Mouse (Mus musculus) c-Kit-positive CD71-positive TER-119-negative erythroid progenitor cells, embryonic 14.5 days (primary cell): ENCODE results near the gene Rxra.
A peak's percentile ranks its signal among the peaks of the same experiment; 100 is the strongest.

ENCODE experiments used
- DNase-seq: peaks from one replicate; pipeline ENCODE4 v3.0.0-alpha.2; 2013; ENCODE audit warnings: low read depth

Gene Rxra

DNA sequence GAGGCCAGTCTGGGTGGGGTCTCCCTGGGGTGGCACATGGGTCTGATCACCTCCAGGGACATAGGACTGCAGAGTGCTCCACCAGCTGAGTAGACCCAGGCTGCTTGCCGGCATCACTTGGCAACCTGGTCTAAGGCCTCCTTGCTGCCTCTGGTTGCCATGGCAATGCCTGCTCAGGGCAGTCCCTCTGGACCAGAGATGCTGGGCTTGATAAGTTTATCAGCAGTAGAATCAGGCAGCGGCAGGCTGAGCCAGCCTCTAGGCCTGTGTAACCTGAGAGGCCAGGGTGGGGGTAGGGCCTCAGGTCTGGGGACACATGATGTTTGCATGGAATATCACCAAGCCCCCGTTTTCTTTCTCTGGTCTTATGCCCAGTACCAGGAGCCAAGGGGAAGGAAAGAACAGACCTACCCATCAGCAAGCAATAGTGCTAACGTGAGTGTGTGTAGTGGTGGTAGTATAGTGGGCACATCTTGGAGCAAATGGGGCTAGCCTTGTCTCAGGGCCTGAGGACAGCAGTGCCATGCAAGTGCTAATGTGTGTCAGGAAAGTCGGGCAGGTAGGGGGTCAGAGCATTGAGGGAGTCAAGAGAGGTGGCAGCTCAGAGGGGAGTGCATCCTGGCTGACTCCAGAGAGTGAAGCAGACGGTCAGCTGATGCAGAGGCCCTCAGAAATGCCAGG is 88.2 kb downstream of the Rxra start:
- no peak for DNase-seq

DNA sequence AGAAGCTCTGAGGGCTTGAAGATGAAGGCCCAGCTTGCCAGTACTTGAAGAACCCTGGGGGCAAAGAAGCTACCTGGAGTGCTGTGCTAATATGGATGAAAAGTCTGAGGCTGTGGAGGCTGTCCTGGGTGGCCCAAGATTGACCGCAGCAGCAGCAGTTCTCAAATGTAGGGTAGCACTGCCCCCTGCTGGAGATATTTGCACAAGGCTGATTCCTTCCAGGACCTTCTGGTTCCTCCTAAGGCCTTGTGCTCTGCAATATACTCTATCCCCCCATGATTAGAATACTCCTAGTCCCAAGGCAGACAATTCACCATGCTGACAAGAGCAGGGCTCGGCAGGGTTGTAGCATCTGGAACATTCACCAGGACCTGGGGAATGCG is 88.7 kb downstream of the Rxra start:
- peak; percentile 58 for DNase-seq

DNA sequence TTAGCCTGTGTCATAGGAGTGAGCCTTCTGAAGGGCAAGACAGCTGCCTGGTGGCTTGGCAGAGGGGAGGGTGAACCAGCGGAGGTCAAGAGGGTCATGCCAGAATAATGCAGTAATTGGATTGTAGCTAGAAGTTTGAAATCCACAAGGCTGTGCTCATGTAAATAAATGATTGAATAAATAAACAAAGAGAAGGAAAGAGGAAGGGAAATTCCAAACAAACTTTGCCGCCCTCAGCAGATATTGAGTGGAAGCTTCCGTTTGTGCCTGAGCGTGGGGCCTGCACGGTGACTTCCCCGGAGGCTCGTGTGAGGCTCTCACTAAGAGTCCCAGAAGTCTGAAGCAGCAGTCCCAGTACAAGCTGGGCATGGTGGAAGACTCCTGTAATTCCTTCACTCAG is 91.5 kb downstream of the Rxra start:
- no peak for DNase-seq

DNA sequence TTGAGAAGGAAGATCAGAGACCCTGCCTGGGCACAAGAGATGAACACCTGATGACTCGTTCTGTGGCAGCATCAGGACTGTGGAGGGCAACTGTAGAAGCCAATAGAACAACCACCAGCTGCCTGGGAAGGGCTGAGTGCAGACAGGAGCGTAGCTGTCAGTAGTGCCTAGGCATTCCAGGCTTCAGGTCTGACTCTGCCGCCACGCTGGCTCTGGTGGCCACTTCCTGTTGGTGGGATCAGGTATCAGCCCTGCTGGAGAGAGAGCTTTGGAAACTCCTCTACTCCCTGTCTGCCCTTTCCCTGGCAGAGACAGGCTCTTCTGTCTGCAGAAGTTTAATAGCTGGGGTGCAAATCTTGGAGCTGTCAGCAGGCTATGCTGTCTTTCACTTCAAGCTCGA is 93.5 kb downstream of the Rxra start:
- DNase-seq, result no peak

DNA sequence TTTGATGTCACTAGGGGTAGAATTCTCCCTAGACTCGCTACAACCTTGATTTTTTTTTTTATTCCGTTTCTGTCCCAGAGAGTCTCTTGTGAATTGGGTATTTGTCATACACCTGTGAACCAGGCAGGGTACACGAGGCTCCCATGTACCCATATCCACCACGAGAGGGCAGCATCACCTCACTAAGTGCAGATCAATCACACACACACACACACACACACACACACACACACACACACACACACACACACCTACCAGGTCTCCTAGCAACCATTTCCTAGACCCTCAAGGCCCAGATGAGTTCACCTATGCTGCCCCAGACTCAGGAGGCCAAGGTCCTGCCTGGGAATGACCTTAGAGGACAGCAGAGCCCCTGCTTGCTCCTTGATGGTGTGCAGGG is 94.0 kb downstream of the Rxra start:
- DNase-seq, result peak; percentile 36

- peak; percentile 46 for DNase-seq
Observed at GRCm38 (mm10) chr2:27771936-27772335, 95.7 kb downstream of the Rxra start.

DNA sequence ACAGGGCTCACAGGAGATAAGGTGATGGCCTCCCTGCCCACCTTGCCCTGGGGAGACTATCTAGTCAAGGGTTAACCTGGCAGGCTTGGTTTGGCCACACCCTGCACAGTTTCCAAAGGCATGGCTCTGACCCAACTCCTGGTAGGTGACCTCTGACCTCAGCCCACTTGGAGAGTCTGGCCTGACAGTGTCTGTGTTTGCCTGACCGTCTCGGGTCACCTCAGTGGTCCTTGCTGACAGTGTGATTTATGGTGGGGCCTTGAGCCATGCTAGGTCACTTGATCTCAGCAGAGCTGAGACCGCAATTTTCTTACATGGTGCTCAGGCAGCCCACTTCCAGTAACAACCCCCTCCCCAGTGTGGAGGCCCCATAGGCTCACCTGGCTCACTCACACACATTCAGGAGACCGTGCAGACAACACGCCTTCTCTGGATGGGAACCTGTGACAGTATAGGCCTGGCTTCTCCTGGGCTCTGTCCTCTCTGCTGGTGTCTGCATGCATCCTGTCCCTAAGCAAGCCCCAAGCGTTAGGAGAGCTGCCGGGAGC is 96.7 kb downstream of the Rxra start:
- DNase-seq, result no peak

GRCm38 (mm10) chr2:27773980-27774730 is 97.9 kb downstream of the Rxra start:
- no peak for DNase-seq

- no peak for DNase-seq
Observed at GRCm38 (mm10) chr2:27775006-27775405, 98.8 kb downstream of the Rxra start.

DNA sequence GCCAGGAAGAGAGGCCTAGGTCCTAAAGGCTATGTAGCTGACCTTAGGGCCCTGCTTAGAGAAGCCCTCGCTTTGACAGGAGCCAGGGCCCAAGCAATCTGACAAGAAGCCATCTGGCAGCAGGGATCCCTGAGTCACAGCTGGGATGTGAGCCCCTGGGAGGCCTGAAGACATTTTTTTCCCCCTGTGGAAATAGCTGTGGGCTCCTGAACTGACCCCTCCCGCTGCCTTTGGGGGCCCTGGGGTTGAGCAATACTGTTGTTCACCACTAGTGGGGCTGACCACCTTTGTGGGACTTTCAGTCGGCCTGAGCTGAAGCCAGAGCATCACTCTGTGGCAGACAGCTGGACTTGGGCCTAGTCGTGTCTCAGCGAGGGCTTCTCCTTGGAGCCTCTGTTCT is 99.4 kb downstream of the Rxra start:
- no peak for DNase-seq

DNA sequence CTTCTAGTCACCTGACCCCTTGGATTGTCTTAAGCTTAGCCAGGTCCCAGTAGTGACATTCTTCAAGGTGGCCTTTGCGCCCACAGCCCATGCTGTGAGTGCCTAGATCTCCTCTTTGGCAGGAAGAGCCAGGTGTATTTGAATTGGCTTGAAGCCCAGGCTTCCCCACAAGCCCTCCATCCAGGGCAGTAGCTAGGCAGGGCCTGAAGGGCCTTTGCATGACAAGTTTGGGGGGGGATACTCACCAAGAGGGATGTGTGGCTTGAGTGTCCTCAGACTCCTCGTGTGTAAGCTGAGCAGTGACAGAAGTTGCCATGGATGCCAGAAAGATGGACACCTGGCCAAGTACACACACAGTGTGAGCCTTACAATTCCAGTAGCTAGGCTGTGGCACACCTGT is 101.5 kb downstream of the Rxra start:
- DNase-seq, result no peak

DNA sequence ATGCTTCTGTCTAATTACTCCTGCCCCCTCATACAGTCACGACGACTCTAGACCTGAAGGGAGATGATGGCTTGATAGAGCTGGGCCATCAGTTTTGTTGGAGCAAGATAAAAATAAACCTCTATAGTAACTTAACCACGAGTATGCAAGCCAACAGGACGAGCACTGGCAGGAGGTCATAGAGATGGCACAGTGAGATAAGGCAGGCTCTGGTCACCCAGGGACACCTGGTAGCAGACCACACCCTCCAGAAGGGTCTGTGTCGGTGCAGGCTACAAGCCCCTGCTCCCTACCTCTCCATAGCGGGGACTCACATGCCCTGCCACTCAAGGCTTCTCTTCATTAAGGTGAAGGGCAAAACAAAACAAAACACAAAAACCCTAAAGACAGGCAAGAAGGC is 102.0 kb downstream of the Rxra start:
- no peak for DNase-seq

DNA sequence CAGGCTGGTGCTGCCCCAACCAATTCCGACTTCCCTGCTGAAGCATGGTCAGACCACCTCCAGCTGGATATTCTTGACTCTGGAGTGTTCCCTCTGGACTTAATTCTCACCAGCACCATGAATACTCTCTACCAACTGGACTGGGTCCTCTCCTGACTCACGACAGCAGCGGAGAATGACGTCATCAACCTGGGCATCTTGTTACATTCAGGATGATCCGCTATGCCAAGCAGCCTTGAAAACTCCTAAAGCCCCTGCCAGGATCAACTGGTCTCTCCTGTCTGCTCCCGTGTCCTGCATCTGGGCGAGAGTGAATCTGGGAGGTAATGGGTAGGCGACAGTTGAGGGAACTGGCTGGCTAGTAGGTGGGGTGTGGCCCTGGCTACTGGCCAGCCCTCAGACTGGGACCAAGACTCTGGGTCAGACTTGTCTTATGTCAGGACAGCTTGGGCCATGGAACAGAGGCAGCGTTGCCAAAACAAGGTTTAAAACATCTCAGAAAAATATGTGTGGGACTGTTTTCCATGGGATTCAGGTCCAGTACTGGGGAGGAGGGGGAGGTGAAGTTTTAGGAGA is 103.1 kb downstream of the Rxra start:
- DNase-seq, result no peak

GRCm38 (mm10) chr2:27780162-27780561 is 103.9 kb downstream of the Rxra start:
- no peak for DNase-seq

DNA sequence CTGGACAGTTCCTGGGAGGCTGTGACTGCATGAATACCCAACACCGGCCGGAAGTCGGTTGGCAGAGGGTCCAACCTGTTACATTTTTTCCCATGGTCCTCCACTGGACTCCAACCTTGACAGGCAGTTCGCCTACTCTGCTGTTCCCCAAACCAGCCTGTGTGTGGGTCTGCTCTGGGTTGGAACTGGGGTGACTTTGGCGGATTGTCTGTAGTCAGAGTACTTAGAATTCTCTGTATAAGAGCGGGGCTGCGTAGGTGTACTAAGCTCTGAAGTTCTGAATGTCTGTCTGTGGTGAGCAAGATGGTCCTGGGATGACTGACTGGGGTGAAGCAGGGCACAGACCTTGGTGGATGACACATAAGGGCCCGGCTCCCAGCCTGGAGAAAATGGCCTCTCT is 109.1 kb downstream of the Rxra start:
- DNase-seq, result no peak

DNA sequence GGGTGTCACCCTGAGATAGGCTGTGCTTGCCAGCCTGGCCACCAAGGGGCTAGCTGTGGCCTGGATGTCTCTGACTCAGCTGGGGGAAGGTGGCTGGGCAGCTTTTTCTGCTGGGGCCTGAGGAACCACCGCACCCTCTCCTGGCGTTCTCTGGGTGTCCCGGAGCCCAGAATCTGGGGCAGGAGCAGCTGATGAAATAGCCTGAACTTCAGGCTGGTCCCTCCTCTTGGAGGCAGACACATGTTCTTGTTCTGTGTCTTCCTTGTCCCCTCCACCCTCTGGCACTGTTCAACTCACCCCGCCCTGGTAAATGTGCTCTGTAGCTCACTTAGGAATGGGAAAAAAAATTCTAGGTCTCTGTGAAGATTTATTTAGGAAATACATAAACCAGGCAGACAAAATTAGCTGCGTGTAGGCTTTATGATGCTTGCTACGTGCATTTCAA is 109.8 kb downstream of the Rxra start:
- no peak for DNase-seq

- no peak for DNase-seq
Observed at GRCm38 (mm10) chr2:27791571-27791970, 115.3 kb downstream of the Rxra start.

GRCm38 (mm10) chr2:27799018-27799417 is 122.8 kb downstream of the Rxra start:
- DNase-seq, result no peak

- no peak for DNase-seq
Observed at GRCm38 (mm10) chr2:27801041-27801440, 124.8 kb downstream of the Rxra start.

DNA sequence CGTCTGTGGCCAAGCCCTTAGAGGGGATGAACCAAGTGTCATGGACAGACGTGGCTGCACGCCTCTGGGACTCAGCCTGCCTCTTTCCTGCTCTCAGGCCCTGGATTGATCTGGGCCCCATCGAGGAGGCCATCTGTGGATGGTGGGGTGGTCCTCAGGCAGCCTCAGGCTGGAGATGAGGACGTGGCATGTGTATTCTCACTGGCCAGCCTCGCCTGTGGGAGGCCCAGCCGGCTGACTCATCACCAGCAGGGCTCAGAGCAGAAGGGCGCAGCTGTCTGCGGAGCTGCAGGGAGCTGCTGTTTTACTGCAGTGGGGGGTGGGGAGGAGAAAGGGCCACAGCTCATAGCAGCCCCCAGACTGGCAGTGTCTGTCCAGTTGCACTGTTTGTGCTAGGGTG is 126.3 kb downstream of the Rxra start:
- no peak for DNase-seq

DNA sequence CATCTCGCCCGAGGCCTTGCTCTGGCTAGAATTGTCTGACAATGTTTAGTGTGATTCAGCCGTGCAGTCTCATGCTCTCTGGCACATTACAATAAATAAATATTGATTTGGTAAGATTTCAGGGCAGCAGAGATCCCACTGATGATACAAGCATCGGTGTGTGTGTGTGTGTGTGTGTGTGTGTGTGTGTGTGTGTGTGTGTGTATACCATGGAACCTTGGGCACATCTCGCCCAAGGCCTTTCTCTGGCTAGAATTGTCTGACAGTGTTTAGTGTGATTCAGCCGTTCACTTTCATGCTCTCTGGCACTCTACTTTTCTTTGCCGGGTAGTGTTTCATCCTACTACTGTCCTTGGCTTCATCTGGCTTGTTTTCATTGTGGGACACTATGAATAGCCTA is 130.5 kb downstream of the Rxra start:
- no peak for DNase-seq

DNA sequence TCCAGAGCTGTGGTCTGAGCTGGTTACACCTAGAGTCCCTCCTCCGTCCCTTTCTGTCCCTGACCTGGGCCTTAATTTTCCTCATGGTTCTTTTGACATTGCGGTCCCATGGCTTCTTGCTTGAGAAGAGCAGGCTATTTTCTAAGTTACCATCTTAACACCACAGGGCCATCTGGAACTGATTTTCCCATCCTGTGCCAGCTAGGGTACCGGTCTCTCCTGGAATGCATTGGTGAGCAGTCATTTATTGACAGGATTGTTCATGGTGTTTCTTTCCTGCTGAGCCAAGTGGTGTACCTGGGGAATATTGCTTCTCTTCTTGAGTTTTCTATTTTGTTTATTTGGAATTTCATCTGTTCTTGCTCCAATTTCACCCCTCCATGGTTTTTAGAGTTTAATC is 131.4 kb downstream of the Rxra start:
- no peak for DNase-seq

DNA sequence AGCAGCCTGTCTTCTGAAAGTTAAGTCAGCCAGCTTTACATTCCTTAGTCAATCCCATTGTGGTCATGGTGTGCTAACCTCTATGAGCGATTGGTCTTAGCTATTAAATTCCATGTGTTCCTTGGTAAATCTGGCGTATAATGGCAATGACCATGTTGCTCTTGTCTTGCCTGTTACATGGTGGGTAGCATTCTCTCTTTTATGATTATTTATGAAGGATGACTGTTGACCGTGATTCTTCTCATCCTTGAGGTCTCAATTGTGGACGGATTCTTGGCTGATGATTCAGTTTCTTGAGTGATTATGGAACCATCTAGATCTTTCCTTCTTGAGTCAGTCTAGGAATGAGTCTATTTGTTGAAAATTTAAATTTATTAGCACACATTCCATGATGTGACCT is 133.7 kb downstream of the Rxra start:
- DNase-seq, result no peak
